Mouse (Mus musculus): ENCODE measurements around the gene Gm26661.

The Gm26661 gene

DNA sequence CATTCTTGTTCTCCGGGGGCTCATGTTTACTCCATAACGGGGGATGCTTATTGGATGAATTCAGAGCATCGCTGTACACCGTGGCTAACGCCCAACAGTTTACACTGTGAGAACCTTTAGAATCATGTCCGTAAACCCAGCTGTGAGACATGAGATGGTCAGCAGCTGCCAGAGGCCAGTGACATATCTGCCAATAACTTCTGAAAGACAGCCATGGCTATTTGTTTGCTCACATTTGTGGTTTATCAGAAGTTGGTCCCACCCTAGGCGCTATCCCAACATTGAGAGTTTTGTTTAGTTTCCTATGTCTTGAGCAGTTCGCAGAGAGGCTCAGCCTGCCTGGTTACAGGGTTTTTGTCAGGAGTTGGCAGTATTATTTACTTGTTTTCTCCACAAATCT lies 30.0 kb downstream of the Gm26661 start:
- DNase-seq, result no peak

DNA sequence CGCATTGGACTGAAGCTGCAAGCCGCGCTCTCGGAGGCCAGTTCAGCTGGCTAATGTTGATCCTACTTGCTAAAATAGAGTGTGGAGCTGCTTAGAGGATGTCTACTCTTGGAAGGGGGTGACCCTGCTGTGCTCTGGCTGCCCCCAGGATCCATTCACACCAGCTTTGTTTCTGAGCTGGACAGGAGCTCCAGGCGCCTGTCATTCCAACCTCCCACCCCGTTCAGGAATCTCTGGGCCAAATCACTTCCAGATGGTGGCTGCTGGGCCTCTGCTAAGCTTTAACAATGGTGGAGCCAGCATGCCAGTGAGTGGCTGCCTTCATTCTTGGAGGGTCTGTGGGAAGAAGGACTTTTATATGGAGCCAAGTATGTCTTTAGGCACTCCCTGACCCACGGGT lies 31.3 kb downstream of the Gm26661 start:
- peak; percentile 38 for DNase-seq

- peak; percentile 48 for DNase-seq
Observed at GRCm38 (mm10) chr14:7824651-7825268, 33.4 kb downstream of the Gm26661 start.

DNA sequence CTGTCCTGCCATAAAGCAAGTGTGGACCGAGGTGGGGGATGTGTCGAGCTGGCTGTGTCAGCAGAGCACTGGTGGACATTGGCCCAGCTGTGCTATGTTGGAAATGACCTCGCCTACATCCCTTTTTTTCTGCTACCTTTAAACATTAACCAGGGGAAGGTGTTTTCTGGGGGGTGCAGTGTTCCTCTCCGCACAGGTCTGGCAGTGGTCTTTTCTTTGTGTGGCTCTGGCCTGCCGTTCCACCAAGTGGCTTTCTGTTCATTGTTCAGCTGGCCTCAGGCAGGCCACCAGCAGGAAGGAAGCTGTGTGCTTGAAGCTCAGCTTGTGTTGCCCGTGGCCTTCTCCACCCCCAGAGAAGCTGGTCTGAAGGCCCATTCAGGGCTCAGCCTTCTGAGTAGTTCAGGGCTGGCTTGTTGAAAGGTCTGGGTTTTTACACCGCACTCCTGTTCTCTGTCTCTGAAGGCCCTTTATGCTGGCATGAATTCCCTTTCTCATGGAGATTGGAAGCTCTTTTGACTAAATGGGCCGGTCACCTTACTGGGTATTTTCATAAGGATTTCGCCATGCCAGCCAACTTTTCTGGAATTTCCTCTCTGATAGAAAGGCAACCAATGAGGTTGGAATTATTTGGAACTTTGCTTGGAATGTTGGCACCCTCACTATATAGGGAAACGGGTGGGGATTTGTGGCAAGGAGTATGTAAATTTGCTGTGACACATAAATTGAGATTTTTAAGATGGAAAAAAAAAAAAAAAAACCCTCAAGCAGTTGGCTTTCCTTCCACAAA lies 35.0 kb downstream of the Gm26661 start:
- DNase-seq, result no peak

DNA sequence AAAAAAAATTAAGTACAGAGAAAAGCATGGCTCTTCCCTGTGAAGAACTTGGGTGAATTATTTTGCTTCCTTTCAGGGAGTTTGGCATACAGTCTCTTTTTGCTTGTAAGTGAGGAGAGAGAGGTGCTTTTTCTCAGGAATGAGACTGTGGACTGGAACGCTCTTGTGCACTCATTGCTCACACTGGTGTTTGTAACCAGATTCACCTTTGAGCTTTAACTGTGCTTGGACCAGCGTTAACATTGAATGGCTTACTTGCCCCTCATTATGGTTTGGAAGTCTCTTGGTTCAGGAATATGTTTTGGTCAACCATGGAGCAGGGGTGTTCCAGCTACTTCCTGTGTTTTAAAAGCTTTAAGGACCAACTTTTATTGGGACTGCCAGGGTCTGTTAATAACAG lies 37.8 kb downstream of the Gm26661 start:
- no peak for DNase-seq

DNA sequence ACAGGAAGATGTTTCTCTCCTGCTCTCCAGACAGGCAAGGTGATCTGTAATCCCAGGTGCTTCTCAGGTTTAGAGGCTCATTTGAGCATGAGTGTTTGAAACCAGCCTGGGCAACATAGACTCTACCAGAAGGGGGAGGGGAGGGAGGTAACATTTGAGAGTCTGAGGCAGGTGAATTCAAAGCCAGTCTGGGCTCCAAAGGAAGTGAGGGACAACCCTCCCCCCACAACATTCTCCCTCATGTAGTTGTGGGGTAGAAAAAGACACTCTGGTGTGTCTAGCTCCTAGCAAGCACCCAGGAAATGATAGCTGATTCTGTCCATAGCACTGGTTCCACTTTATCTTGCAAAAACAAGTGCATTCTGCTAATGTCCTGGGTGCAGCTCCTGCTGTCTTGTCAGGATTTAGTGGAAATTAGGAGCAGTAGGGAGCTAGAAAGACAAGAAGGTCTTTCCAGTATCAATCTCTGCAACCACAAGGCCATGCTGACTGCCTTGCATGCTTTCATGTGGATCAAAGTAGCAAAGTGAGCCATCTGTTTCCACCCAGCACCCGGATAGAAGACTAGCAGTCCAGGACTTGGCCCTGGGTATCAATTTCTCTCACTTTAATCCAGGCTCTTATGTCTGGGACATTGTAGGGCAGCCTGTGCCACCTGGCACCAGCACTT lies 40.5 kb downstream of the Gm26661 start:
- no peak for DNase-seq

DNA sequence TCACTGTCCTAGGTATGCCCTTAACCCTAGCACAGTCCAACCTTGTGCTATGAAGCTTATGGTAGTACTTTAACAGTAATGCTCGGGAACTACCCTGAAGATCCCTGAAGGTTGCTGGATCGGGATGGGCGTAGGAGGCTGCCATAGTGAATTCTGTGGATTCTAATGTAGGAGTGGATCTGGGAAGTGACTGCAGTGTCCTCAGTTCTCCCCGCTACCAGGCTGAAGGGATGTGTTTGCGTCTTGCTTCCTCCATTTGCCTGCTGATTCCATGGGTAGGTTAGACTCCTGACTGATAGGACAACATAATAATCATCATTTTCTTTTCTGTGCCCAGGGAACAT lies 41.0 kb downstream of the Gm26661 start:
- DNase-seq, result no peak

DNA sequence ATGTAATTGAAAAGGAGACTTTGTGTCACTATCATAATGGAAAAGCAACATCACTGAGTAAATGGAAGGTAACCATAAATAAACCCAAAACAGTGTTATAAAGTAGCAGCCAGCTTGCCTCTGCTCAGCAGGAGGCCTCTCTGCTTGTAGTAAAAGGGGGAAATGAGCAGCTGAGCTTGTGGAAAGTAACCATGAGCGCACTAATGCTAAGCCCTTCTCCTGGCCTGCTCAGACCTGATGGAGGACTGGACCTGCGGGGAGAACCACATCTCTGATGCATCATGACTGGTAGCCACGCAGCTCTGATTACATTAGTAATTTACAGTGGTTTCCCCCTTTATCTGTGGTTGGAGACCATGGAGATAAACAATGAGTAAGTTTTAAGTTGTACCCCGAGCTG lies 42.1 kb downstream of the Gm26661 start:
- no peak for DNase-seq

GRCm38 (mm10) chr14:7838564-7839089 lies 47.2 kb downstream of the Gm26661 start:
- no peak for DNase-seq

DNA sequence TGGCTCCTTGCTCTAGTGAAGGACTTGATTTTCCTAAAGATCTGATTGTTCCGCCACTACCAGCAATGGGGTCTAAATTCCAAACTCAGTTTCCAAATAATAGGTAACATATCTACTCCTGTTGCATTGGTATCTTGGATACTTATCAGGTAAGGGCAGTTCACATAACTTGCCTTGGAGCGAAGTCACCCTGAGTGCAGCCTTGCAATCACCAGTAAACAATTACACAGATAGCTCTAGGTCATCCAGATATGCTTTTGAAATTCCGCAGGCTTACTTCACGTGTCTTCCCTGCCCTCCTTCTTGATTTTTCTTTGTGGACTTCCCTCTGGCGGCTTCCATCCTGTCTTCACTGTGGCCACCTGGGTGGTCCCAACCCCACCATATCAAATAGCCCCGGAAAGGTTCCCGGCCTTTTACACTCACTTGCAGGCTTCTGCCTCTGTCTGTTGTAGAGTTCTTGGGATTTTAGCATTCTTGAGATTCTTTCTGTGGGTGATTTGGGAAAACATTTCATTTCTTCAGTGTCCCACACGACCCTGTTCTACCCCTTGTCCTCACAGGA lies 48.6 kb downstream of the Gm26661 start:
- DNase-seq, result no peak
